Mouse (Mus musculus): ENCODE measurements around the gene Ptprcap. TPM values are rescaled to one million over a fixed set of nuclear protein-coding genes. Genes with fewer than 3 reads are reported as not detected.
A peak's percentile ranks its signal among the peaks of the same experiment; 100 is the strongest.

Ptprcap gene
- polyA plus RNA-seq, 2 experiments from 2014 or later: 836 to 870 TPM

- peak; percentile 96 for ATAC-seq
These were observed 16.0 kb downstream of the Ptprcap start for GRCm38 (mm10) chr19:4169378-4169784.

GRCm38 (mm10) chr19:4169810-4170209 is 16.4 kb downstream of the Ptprcap start:
- ATAC-seq: peak; percentile 15

GRCm38 (mm10) chr19:4170723-4171392 is 17.5 kb downstream of the Ptprcap start:
- no peak for ATAC-seq

GRCm38 (mm10) chr19:4171393-4172290 is 18.2 kb downstream of the Ptprcap start:
- no peak for ATAC-seq

- ATAC-seq: no peak
These were observed 19.5 kb downstream of the Ptprcap start for GRCm38 (mm10) chr19:4172925-4173324.

GRCm38 (mm10) chr19:4175368-4175947 is 22.1 kb downstream of the Ptprcap start, which contains the start of gene Carns1:
Carns1 (minus strand) TSS chr19:4175479.
- ATAC-seq: no peak

GRCm38 (mm10) chr19:4180411-4180810 is 27.0 kb downstream of the Ptprcap start:
- ATAC-seq: no peak

- peak; percentile 39 for ATAC-seq
These were observed 28.5 kb downstream of the Ptprcap start for GRCm38 (mm10) chr19:4181892-4182291.

GRCm38 (mm10) chr19:4183689-4184088 is 30.3 kb downstream of the Ptprcap start:
- no peak for ATAC-seq

GRCm38 (mm10) chr19:4184976-4185975 is 31.9 kb downstream of the Ptprcap start:
- ATAC-seq: peak; percentile 73

GRCm38 (mm10) chr19:4187303-4187702 is 33.9 kb downstream of the Ptprcap start:
- no peak for ATAC-seq

- no peak for ATAC-seq
These were observed 35.7 kb downstream of the Ptprcap start for GRCm38 (mm10) chr19:4189051-4189620.

- ATAC-seq: peak; percentile 65
These were observed 37.5 kb downstream of the Ptprcap start, which contains the start of gene Tbc1d10c for GRCm38 (mm10) chr19:4190831-4191334. Tbc1d10c (minus strand) TSS chr19:4191284.

- peak; percentile 78 for ATAC-seq
These were observed 38.3 kb downstream of the Ptprcap start, which contains the start of gene Ppp1ca for GRCm38 (mm10) chr19:4191528-4192250. Ppp1ca (plus strand) TSS chr19:4192065.

GRCm38 (mm10) chr19:4192251-4192985 is 39.0 kb downstream of the Ptprcap start:
- peak; percentile 1 for ATAC-seq

- no peak for ATAC-seq
These were observed 39.7 kb downstream of the Ptprcap start for GRCm38 (mm10) chr19:4193129-4193528.

- ATAC-seq: no peak
These were observed 40.8 kb downstream of the Ptprcap start for GRCm38 (mm10) chr19:4194021-4194724.

- no peak for ATAC-seq
These were observed 41.6 kb downstream of the Ptprcap start for GRCm38 (mm10) chr19:4194776-4195650.

All from CD4-positive, CD25-positive, alpha-beta regulatory T cell, adult 4 months (primary cell).